Mouse (Mus musculus) cerebellum, postnatal 10 days (tissue): Measurements from ENCODE around the gene Haus5.

ENCODE experiments used
- DNase-seq, 2 experiments: peaks; one replicate each; pipeline ENCODE4 v3.0.0; 2021; ENCODE audit warnings: mixed read lengths in 2 of 2

The Haus5 gene

GRCm38 (mm10) chr7:30625530-30626384, 39.0 kb downstream of the Haus5 start, which contains the start of gene Cox6b1:
TSS of gene Cox6b1 (minus strand) at chr7:30626151.
- DNase-seq: peak; percentile 92

GRCm38 (mm10) chr7:30619202-30619601, 45.6 kb downstream of the Haus5 start:
- DNase-seq: peak; percentile 55 to 66

GRCm38 (mm10) chr7:30618658-30619057, 46.1 kb downstream of the Haus5 start:
- no peak for DNase-seq

- no peak for DNase-seq
Observed at GRCm38 (mm10) chr7:30615049-30615760, 49.6 kb downstream of the Haus5 start.

- DNase-seq: no peak
Observed at GRCm38 (mm10) chr7:30614454-30614853, 50.3 kb downstream of the Haus5 start.

GRCm38 (mm10) chr7:30613529-30614112, 51.2 kb downstream of the Haus5 start:
- DNase-seq: peak; percentile 76 to 86

GRCm38 (mm10) chr7:30612654-30613402, 52.0 kb downstream of the Haus5 start, which contains the start of gene Upk1a:
TSS of gene Upk1a (minus strand) at chr7:30612847.
- DNase-seq: no peak

GRCm38 (mm10) chr7:30610043-30610442, 54.8 kb downstream of the Haus5 start:
- DNase-seq: no peak

- DNase-seq: no peak
Observed at GRCm38 (mm10) chr7:30608476-30608875, 56.3 kb downstream of the Haus5 start.

GRCm38 (mm10) chr7:30607706-30608309, 57.0 kb downstream of the Haus5 start:
- DNase-seq: peak; percentile 82 to 85

GRCm38 (mm10) chr7:30604944-30605343, 59.9 kb downstream of the Haus5 start:
- DNase-seq: no peak

- DNase-seq: no peak
Observed at GRCm38 (mm10) chr7:30604424-30604823, 60.4 kb downstream of the Haus5 start.
